Mouse (Mus musculus) testis, postnatal 10 days (tissue): ENCODE results near the gene Slc5a7.
A peak's percentile ranks its signal among the peaks of the same experiment; 100 is the strongest.

ENCODE experiments used
- DNase-seq: peaks from one replicate; pipeline ENCODE4 v3.0.0; 2021; ENCODE audit warnings: low spot score

The Slc5a7 gene

GRCm38 (mm10) chr17:54298934-54299333 lies at the start of gene Slc5a7:
TSS of gene Slc5a7 (minus strand) at chr17:54299034.
- DNase-seq, result no peak

- no peak for DNase-seq
These were observed 48.8 kb upstream of the Slc5a7 start for GRCm38 (mm10) chr17:54347672-54348071.

DNA sequence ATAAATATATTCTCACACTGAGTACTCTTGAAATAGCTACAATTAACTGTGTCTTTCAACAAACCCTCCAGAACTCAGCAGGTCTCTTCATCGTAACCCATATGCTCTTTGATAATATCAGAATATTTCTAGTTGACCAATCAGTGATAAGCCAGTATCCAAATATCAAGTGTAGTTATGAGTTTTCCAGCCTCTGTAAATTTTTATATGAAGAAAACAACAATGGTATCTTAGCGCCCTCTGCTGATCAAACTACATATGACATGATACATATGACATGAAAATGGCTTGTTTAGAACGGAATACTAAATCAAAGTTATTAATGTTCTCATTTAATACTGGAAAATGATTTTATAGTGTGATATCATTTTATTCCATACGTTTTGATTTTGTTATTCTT lies 44.6 kb upstream of the Slc5a7 start:
- no peak for DNase-seq

GRCm38 (mm10) chr17:54298232-54298924 lies 456 bp downstream of the Slc5a7 start:
- DNase-seq, result peak; percentile 39

GRCm38 (mm10) chr17:54250783-54251182 lies 48.1 kb downstream of the Slc5a7 start:
- no peak for DNase-seq

DNA sequence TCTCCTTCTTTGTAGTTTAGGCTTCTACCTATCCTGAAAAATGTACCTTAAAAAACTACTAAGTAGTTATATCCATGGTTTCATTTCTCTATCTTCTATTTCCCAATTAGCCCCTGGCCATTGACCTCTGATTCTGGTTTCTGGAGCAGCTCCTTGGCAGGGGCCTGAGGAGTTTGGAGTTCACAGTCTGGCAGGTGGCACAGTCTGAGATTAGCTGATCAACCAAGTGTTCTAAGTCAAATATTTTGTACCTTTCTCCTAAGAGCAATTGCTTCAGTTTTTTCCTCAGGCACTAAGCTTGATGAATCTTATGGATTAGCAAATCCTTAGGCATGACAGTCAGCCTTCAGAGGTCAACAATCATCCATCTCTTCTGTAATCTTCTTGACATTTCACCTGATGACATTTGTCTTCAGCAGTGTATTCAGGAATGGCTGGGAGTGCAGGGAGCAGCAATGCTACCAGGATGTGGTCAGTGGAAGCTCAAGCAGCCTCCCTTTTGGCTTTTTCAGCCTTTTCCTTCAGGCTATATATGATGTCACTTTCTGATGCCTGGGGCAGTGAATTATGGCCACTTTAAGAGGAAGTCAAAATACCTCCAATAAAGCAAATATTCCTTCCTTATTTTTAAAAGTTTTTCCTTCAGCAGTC lies 55.1 kb downstream of the Slc5a7 start:
- DNase-seq, result no peak

GRCm38 (mm10) chr17:54239435-54239834 lies 59.4 kb downstream of the Slc5a7 start:
- DNase-seq, result no peak
